Mouse (Mus musculus) heart, embryonic 13.5 days (tissue): Measurements from ENCODE around the gene Rcvrn. TPM values are rescaled to one million over a fixed set of nuclear protein-coding genes. Genes with fewer than 3 reads are reported as not detected.

Experiments
- ATAC-seq: fragments of 200-750 bp; cut with Nextera tagmentation; 2 replicates; pipeline ENCODE4 v1.8.0; 2017; ENCODE audit warnings: moderate TSS enrichment; ENCODE audit not compliant: insufficient number of reproducible peaks, low FRiP score, low TSS enrichment; ENCODE audit errors: extremely low read depth
- H3K27ac ChIP-seq: fragments of 300-500 bp; sonication (generic); replicated peaks from 2 replicates; pipeline ENCODE4 v1.5.1; 2015; ENCODE audit warnings: moderate library complexity, mild to moderate bottlenecking, inconsistent platforms
- H3K27me3 ChIP-seq: fragments of 300-500 bp; sonication (generic); replicated peaks from 2 replicates; pipeline ENCODE4 v1.6.1; 2015; ENCODE audit warnings: mild to moderate bottlenecking, inconsistent platforms
- H3K36me3 ChIP-seq: fragments of 300-500 bp; sonication (generic); 2 replicates; pipeline ENCODE4 v1.6.1; 2015; ENCODE audit warnings: mild to moderate bottlenecking, inconsistent platforms
- H3K4me1 ChIP-seq: fragments of 300-500 bp; sonication (generic); 2 replicates; pipeline ENCODE4 v1.6.1; 2015; ENCODE audit warnings: inconsistent platforms
- H3K4me2 ChIP-seq: fragments of 300-500 bp; sonication (generic); 2 replicates; pipeline ENCODE4 v1.6.1; 2015; ENCODE audit warnings: inconsistent platforms, mild to moderate bottlenecking, moderate library complexity
- H3K4me3 ChIP-seq: fragments of 300-500 bp; sonication (generic); 2 replicates; pipeline ENCODE4 v1.5.1; 2015; ENCODE audit warnings: moderate library complexity, mild to moderate bottlenecking, inconsistent platforms
- H3K9ac ChIP-seq: fragments of 300-500 bp; sonication (generic); 2 replicates; pipeline ENCODE4 v1.6.1; 2015; ENCODE audit warnings: inconsistent platforms, mild to moderate bottlenecking, moderate library complexity
- H3K9me3 ChIP-seq: fragments of 300-500 bp; sonication (generic); 2 replicates; pipeline ENCODE4 v1.6.1; 2016; ENCODE audit warnings: inconsistent platforms
- WGBS: fragments of 180-500 bp; shearing (Covaris S2); methylation state at CpG from one replicate; pipeline ENCODE4 v1.1.7; 2015; ENCODE audit warnings: mixed read lengths; 5-methylcytosine and 5-hydroxymethylcytosine counted together
- polyA plus RNA-seq: library from polyadenylated mRNA; unstranded; fragments of >200 nt; fragmentation: Nextera tagmentation; extraction: Ambion mirVana; gene quantifications from 2 replicates; pipeline ENCODE4 v1.2.1, GENCODE M21; 2015

Gene Rcvrn
- polyA plus RNA-seq, 1 experiment from 2014 or later: not detected

GRCm38 (mm10) chr11:67656366-67656765 is 38.8 kb upstream of the Rcvrn start:
- no peak overlapping the region for H3K9ac ChIP-seq
- no peak overlapping the region for H3K4me2 ChIP-seq
- 76% methylated on average over 7 of the region's 7 CpGs for WGBS
- H3K4me3 ChIP-seq: no peak overlapping the region
- peaks cover 21% of the 10 kb centered on the region for H3K4me1 ChIP-seq
- no peaks in the 10 kb centered on the region for H3K27me3 ChIP-seq
- no peaks in the 10 kb centered on the region for H3K9me3 ChIP-seq
- ATAC-seq: no peak
- H3K36me3 ChIP-seq: no peaks in the 10 kb centered on the region
- no peak overlapping the region for H3K27ac ChIP-seq

GRCm38 (mm10) chr11:67656811-67657210 is 38.3 kb upstream of the Rcvrn start:
- H3K27me3 ChIP-seq: no peaks in the 10 kb centered on the region
- H3K27ac ChIP-seq: no peak overlapping the region
- no peak overlapping the region for H3K9ac ChIP-seq
- no peak overlapping the region for H3K4me3 ChIP-seq
- no peaks in the 10 kb centered on the region for H3K9me3 ChIP-seq
- 88% methylated on average over 9 of the region's 9 CpGs for WGBS
- no peak overlapping the region for H3K4me2 ChIP-seq
- H3K36me3 ChIP-seq: no peaks in the 10 kb centered on the region
- peaks cover 20% of the 10 kb centered on the region for H3K4me1 ChIP-seq
- ATAC-seq: no peak

- Histone ChIP-seq H3K4me1 (peaks cover 10% of the 10 kb centered on the region), H3K4me2 (no peak overlapping the region), H3K9ac (no peak overlapping the region), H3K36me3 (0 out of 2 replicates have a peak, but pooled peaks cover 4% of the 10 kb centered on the region), H3K4me3 (no peak overlapping the region), H3K9me3 (no peaks in the 10 kb centered on the region), H3K27ac (no peak overlapping the region), H3K27me3 (no peaks in the 10 kb centered on the region)
- WGBS: 41% methylated on average over 11 of the region's 11 CpGs
- no peak for ATAC-seq
These were observed 37.3 kb upstream of the Rcvrn start for GRCm38 (mm10) chr11:67657685-67658382.

- no peak overlapping the region for H3K4me2 ChIP-seq
- WGBS: 84% methylated on average over 8 of the region's 8 CpGs
- no peaks in the 10 kb centered on the region for H3K4me1 ChIP-seq
- H3K27ac ChIP-seq: no peak overlapping the region
- no peaks in the 10 kb centered on the region for H3K9me3 ChIP-seq
- H3K27me3 ChIP-seq: 0 out of 2 replicates have a peak, but pooled peaks cover 3% of the 10 kb centered on the region
- no peak overlapping the region for H3K4me3 ChIP-seq
- H3K9ac ChIP-seq: no peak overlapping the region
- no peak for ATAC-seq
- 0 out of 2 replicates have a peak, but pooled peaks cover 4% of the 10 kb centered on the region for H3K36me3 ChIP-seq
These were observed 33.7 kb upstream of the Rcvrn start for GRCm38 (mm10) chr11:67661465-67661864.

- H3K4me1 ChIP-seq: peaks cover 13% of the 10 kb centered on the region
- H3K9me3 ChIP-seq: no peaks in the 10 kb centered on the region
- H3K4me2 ChIP-seq: no peak overlapping the region
- H3K4me3 ChIP-seq: no peak overlapping the region
- ATAC-seq: no peak
- H3K27me3 ChIP-seq: 0 out of 2 replicates have a peak, but pooled peaks cover 3% of the 10 kb centered on the region
- WGBS: 90% methylated on average over 4 of the region's 4 CpGs
- H3K36me3 ChIP-seq: 0 out of 2 replicates have a peak, but pooled peaks cover 4% of the 10 kb centered on the region
- no peak overlapping the region for H3K27ac ChIP-seq
- H3K9ac ChIP-seq: no peak overlapping the region
These were observed 31.7 kb upstream of the Rcvrn start for GRCm38 (mm10) chr11:67663437-67663836.

GRCm38 (mm10) chr11:67664261-67664660 is 30.9 kb upstream of the Rcvrn start:
- WGBS: 82% methylated on average over 3 of the region's 3 CpGs
- Histone ChIP-seq H3K4me1 (peaks cover 13% of the 10 kb centered on the region), H3K4me2 (no peak overlapping the region), H3K9ac (no peak overlapping the region), H3K9me3 (no peaks in the 10 kb centered on the region), H3K4me3 (no peak overlapping the region), H3K36me3 (0 out of 2 replicates have a peak, but pooled peaks cover 4% of the 10 kb centered on the region), H3K27ac (no peak overlapping the region), H3K27me3 (0 out of 2 replicates have a peak, but pooled peaks cover 3% of the 10 kb centered on the region)
- ATAC-seq: no peak

GRCm38 (mm10) chr11:67664918-67665317 is 30.2 kb upstream of the Rcvrn start:
- Histone ChIP-seq H3K36me3 (0 out of 2 replicates have a peak, but pooled peaks cover 4% of the 10 kb centered on the region), H3K4me3 (no peak overlapping the region), H3K4me2 (no peak overlapping the region), H3K27ac (no peak overlapping the region), H3K4me1 (peaks cover 13% of the 10 kb centered on the region), H3K9me3 (no peaks in the 10 kb centered on the region), H3K9ac (no peak overlapping the region), H3K27me3 (0 out of 2 replicates have a peak, but pooled peaks cover 3% of the 10 kb centered on the region)
- ATAC-seq: no peak
- WGBS: 81% methylated on average over 6 of the region's 6 CpGs

GRCm38 (mm10) chr11:67666129-67666528 is 29.0 kb upstream of the Rcvrn start:
- WGBS: 76% methylated on average over 5 of the region's 5 CpGs
- 0 out of 2 replicates have a peak, but pooled peaks cover 3% of the 10 kb centered on the region for H3K27me3 ChIP-seq
- no peak overlapping the region for H3K27ac ChIP-seq

GRCm38 (mm10) chr11:67667531-67668332 is 27.4 kb upstream of the Rcvrn start:
- H3K36me3 ChIP-seq: no peaks in the 10 kb centered on the region
- ATAC-seq: no peak
- peak overlapping the region; percentile 73 for H3K27ac ChIP-seq
- H3K9me3 ChIP-seq: no peaks in the 10 kb centered on the region
- H3K27me3 ChIP-seq: 0 out of 2 replicates have a peak, but pooled peaks cover 3% of the 10 kb centered on the region
- WGBS: 57% methylated on average over 13 of the region's 13 CpGs
- H3K4me3 ChIP-seq: no peak overlapping the region
- H3K4me2 ChIP-seq: no peak overlapping the region
- peaks cover 27% of the 10 kb centered on the region for H3K4me1 ChIP-seq
- peak overlapping the region; percentile 24; the same call in 1 of the 2 replicates for H3K9ac ChIP-seq

More at GRCm38 (mm10) chr11:67666129-67666528, 29.0 kb upstream of the Rcvrn start:
- H3K36me3 ChIP-seq: 0 out of 2 replicates have a peak, but pooled peaks cover 4% of the 10 kb centered on the region
- ATAC-seq: no peak
- no peaks in the 10 kb centered on the region for H3K9me3 ChIP-seq
- H3K4me2 ChIP-seq: no peak overlapping the region
- H3K4me3 ChIP-seq: no peak overlapping the region
- H3K4me1 ChIP-seq: peaks cover 13% of the 10 kb centered on the region
- no peak overlapping the region for H3K9ac ChIP-seq

GRCm38 (mm10) chr11:67668460-67669007 is 26.6 kb upstream of the Rcvrn start:
- H3K4me2 ChIP-seq: no peak overlapping the region
- H3K36me3 ChIP-seq: no peaks in the 10 kb centered on the region
- H3K27me3 ChIP-seq: 0 out of 2 replicates have a peak, but pooled peaks cover 3% of the 10 kb centered on the region
- H3K9me3 ChIP-seq: no peaks in the 10 kb centered on the region
- no peak overlapping the region for H3K4me3 ChIP-seq
- H3K9ac ChIP-seq: no peak overlapping the region
- H3K4me1 ChIP-seq: peaks cover 32% of the 10 kb centered on the region
- no peak overlapping the region for H3K27ac ChIP-seq
- WGBS: 84% methylated on average over 3 of the region's 3 CpGs
- ATAC-seq: no peak

- H3K4me2 ChIP-seq: no peak overlapping the region
- no peaks in the 10 kb centered on the region for H3K36me3 ChIP-seq
- 0 out of 2 replicates have a peak, but pooled peaks cover 3% of the 10 kb centered on the region for H3K27me3 ChIP-seq
- 92% methylated on average over 6 of the region's 6 CpGs for WGBS
- H3K9ac ChIP-seq: no peak overlapping the region
- H3K4me1 ChIP-seq: peaks cover 32% of the 10 kb centered on the region
- H3K27ac ChIP-seq: no peak overlapping the region
- H3K4me3 ChIP-seq: no peak overlapping the region
- no peaks in the 10 kb centered on the region for H3K9me3 ChIP-seq
- no peak for ATAC-seq
These were observed 25.1 kb upstream of the Rcvrn start for GRCm38 (mm10) chr11:67670031-67670430.
